Mouse (Mus musculus): ENCODE data around the gene Hdac4.

Hdac4 gene

GRCm38 (mm10) chr1:92136362-92136761, 59.1 kb downstream of the Hdac4 start:
- in situ Hi-C loops (cut with MboI, MseI): no loop called here

DNA sequence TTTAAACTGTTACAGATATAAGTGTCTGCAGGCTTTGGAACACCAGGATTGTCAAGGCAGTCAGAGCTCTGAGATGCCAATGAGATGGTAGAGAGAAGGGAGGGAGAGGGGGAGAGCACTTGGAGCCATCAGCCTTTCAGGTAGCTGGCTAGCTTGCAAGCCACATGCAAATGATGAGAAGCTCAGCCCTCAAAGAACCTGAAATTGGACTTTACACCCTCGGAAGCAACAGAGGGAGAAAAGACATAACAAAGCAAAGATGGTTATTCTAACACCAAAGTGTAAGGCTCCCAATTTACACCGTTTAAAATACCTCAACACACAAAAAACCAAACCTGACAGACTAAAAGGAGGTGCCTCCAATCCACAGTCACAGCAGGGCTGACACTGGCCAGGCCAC, 63.3 kb downstream of the Hdac4 start:
- in situ Hi-C loops (cut with MboI, MseI): no loop called here

DNA sequence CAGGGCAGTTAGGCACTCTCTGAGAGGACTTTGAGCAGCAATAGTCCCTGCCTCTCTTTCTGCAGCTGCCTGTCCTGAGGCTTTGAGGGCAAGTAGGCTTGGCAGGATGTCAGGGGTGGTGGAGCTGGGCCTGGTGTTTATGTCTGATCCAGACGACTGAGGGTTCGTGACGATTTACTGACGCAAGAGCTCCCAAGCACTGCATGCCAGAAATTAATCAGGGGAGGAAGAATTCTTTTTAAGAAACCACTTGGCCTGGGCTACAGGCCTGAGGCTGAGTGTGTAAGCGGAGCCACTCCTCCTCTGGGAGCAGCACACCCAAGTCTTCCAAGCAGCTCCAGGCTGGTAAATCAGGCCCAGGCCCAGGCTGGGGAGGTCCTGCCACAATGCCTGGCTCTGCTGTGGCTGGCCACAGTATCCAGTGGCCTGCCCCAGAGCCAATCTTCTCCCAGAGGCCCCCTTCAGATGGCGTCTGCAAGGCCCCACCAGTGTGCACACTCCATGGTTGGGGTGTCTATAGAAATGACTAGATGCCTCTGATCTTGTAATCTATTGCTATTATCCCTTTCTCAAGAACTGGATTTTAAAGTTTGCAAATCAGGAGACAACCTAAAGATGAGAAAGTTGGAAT, 64.9 kb downstream of the Hdac4 start:
- in situ Hi-C loops (cut with MboI, MseI): no loop called here

DNA sequence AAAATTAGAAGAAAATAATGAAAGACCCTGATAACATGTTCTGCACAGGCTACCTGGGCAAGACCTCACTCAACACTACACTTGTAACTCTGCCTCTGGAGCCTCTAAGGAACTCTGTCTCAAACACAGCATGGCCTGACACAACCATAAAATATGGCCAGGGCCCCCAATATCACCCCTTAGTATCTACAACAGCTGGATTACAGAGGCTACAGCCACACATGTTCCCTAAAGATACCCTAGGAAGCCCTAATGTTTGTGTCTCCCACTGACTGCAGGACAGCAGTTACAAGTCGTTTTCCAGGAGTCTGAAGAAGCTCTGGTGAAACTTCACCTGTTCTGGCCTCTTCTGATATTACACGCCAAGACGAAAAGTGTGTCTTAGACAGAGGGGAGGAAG, 65.7 kb downstream of the Hdac4 start:
- in situ Hi-C loops (cut with MboI, MseI): loop anchor here in 1 of 2 experiments (10.0 kb wide), 1 partner anchor 45 kb away; no protein-coding TSS in a partner anchor

- in situ Hi-C loops (cut with MboI, MseI): loop anchor here in 1 of 2 experiments (10.0 kb wide), 1 partner anchor 47 kb away; no protein-coding TSS in a partner anchor
Observed at GRCm38 (mm10) chr1:92127785-92128184, 67.7 kb downstream of the Hdac4 start.

- in situ Hi-C loops (cut with MboI, MseI): loop anchor here in 1 of 2 experiments (10.0 kb wide), 1 partner anchor 47 kb away; no protein-coding TSS in a partner anchor
Observed at GRCm38 (mm10) chr1:92127366-92127765, 68.1 kb downstream of the Hdac4 start.

DNA sequence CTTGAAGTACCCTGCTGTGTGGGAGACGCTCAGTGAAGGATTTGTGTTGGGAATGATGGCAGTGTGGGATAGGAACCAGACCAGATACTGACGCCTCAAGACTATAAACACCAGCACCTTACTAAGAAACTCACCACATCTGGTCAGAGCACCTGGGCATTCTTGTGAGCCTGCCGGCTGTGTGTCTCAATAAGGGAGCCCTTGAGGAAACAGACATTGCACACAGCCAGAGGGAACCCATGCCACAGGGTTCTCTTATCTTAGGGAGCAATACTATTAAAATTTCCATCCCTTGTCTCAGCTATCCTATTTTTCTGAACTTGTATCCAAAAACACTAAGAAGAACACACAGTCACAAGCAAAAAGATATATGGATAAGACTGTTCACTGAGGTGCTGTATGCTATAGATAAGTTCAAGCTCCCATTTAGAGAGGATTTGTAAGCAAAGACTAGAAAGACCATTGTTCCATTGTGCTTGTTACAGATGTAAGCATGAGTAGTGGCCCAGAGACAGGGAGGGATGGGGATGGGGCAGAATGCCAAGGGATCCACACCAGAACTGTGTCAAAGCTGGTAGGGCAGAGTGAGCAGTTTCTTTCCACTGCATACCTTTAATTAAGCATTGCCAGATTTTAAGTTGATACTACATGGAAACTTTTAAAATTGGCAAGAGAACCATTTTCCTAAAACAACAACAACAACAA, 70.8 kb downstream of the Hdac4 start:
- in situ Hi-C loops (cut with MboI, MseI): loop anchor here (5.0 to 10.0 kb wide), 2 partner anchors 37 to 50 kb away; no protein-coding TSS in a partner anchor

- in situ Hi-C loops (cut with MboI, MseI): loop anchor here in 1 of 2 experiments (5.0 to 10.0 kb wide), 2 partner anchors 62 to 355 kb away; partner anchors contain the start of gene Ndufa10
Observed at GRCm38 (mm10) chr1:92119303-92119702, 76.2 kb downstream of the Hdac4 start.

GRCm38 (mm10) chr1:92117597-92117996, 77.9 kb downstream of the Hdac4 start:
- in situ Hi-C loops (cut with MboI, MseI): loop anchor here in 1 of 2 experiments (5.0 to 10.0 kb wide), 2 partner anchors 60 to 357 kb away; partner anchors contain the start of gene Ndufa10

GRCm38 (mm10) chr1:92116169-92116568, 79.3 kb downstream of the Hdac4 start:
- in situ Hi-C loops (cut with MboI, MseI): loop anchor here in 1 of 2 experiments (5.0 to 10.0 kb wide), 2 partner anchors 59 to 359 kb away; partner anchors contain the start of gene Ndufa10

DNA sequence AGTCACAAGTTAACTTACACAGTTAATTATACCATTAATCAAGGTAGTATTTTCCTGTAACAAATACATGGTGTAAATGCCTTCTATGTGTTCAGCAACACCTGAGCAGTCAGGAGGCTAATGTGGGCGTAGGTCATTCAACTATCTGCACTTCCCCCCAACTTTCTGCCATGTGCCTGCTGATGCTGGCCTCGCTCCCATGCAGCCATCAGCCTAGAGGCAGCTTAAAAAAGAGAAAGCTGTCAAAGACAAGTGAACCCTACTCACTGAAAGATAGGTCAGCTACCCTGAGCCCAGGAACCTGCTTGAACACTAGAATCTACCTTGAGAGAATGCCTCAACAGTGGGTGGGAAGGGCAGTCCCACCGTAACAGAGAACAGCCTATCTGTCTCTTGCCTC, 81.4 kb downstream of the Hdac4 start:
- in situ Hi-C loops (cut with MboI, MseI): loop anchor here in 1 of 2 experiments (10.0 kb wide), 1 partner anchor 361 kb away; the partner anchor contains the start of gene Ndufa10

GRCm38 (mm10) chr1:92113243-92114009, 82.1 kb downstream of the Hdac4 start:
- in situ Hi-C loops (cut with MboI, MseI): loop anchor here in 1 of 2 experiments (10.0 kb wide), 1 partner anchor 361 kb away; the partner anchor contains the start of gene Ndufa10

- in situ Hi-C loops (cut with MboI, MseI): loop anchor here in 1 of 2 experiments (10.0 kb wide), 1 partner anchor 362 kb away; the partner anchor contains the start of gene Ndufa10
Observed at GRCm38 (mm10) chr1:92112591-92112990, 82.9 kb downstream of the Hdac4 start.

GRCm38 (mm10) chr1:92111551-92111950, 83.9 kb downstream of the Hdac4 start:
- in situ Hi-C loops (cut with MboI, MseI): loop anchor here in 1 of 2 experiments (10.0 kb wide), 1 partner anchor 363 kb away; the partner anchor contains the start of gene Ndufa10

- in situ Hi-C loops (cut with MboI, MseI): loop anchor here in 1 of 2 experiments (10.0 kb wide), 1 partner anchor 364 kb away; the partner anchor contains the start of gene Ndufa10
Observed at GRCm38 (mm10) chr1:92111026-92111425, 84.5 kb downstream of the Hdac4 start.

- in situ Hi-C loops (cut with MboI, MseI): no loop called here
Observed at GRCm38 (mm10) chr1:92109221-92109620, 86.3 kb downstream of the Hdac4 start.

DNA sequence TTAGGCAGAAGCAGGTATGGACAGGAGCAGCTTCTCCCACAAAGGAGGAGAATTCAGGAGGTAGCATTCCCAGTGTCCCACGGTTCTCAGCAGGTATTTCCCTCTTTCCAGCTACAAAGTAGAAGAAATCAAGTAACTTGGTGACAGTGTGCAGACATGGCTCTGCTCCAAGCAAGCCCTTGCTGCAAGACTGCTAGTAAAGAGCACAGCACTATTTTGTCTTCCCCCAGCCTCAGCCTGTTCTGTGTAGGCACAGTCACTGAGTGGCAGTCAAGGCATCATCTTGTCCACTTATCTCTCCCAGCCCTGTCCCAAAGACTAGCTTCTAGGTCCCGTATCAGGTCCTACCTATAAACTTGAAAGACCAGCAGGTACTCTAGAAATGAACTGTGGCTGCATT, 86.9 kb downstream of the Hdac4 start:
- in situ Hi-C loops (cut with MboI, MseI): no loop called here

DNA sequence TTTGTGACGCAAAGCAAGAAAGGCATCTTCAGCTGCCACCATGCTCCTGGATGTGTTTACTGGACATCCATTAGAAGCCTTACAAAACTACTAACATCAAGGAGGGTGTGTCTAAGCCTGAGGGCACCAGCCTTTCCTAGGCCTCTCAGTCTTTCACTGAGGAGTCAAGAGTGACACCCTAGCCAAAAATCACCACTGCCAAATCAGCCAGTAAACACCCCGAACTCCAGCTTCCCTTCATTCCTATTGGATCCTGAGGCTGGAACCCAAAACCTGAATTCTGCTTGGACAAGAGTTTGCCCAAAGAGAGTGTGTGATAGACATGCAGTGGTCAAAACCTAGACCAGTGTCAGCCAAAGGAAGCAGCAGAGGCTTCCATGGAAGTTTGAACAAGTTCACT, 87.5 kb downstream of the Hdac4 start:
- in situ Hi-C loops (cut with MboI, MseI): no loop called here

DNA sequence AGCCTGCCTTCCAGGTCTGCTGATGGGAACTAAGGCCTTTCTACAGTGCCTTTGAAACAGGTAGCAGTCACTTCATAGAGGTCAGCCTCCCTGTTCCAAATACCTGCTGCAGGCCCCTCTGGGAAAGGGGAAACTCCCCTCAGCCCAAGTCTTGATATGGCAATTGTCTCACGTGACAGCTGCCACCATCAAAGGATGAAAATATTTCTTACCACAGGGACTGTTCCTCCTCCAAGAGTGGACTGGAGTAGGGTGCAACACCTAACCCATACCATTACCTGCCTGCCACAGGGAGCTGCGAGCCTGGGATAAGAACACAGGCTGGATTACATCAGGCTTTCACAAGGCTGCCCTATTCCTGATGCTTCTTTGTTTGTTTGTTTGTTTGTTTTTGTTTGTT, 88.0 kb downstream of the Hdac4 start:
- in situ Hi-C loops (cut with MboI, MseI): no loop called here

GRCm38 (mm10) chr1:92106486-92107160, 88.9 kb downstream of the Hdac4 start:
- in situ Hi-C loops (cut with MboI, MseI): no loop called here

GRCm38 (mm10) chr1:92104718-92105117, 90.8 kb downstream of the Hdac4 start:
- in situ Hi-C loops (cut with MboI, MseI): no loop called here

All from T-helper 17 cell (primary cell).